Mouse (Mus musculus): Measurements from ENCODE around the gene Tnc. TPM values are rescaled to one million over a fixed set of nuclear protein-coding genes. Genes with fewer than 3 reads are reported as not detected.

The Tnc gene
- polyA plus RNA-seq, 1 experiment, result not detected

DNA sequence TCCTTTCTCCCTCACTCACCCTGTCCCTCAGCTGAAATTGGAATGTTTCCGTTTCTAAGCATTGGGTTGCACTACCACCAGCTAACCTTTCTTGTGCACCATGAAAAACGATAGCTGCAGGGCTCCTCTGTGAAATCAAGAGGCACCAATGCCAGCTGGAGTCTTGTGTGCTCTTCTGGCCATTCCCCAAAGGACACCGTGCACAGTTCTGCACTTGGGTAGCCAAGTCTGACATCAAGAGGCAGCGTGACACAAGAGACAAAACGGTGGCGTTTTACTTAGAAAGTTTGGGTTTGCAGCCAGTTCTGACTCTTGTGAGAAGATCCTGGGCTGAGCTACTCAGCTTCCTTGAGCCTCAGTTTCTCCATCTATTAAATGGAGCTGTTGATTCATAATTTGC is 3.4 kb downstream of the Tnc start:
- no peak for TF ChIP-seq GATA1 (IDR thresholded peaks at IDR 0.05; ENCODE audit: low read length)

DNA sequence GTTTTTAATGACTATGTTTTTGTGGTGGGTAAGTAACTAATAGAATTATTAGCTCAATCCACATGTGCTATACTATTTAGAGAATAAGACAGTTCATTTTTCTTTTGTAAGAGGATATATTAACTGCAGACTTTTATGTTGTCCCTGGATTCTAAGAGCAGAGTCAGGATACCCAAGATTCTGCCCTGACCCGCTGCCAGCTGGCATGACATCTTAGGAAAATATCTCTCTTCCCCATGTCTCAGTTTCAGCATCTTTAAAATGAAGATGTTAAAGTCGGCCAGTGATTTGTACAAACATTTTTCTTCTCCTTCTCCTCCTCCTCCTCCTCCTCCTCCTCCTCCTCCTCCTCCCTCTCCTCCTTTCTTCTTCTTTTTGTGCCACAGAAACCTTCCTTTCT is 7.7 kb downstream of the Tnc start:
- TF ChIP-seq GATA1 (IDR thresholded peaks at IDR 0.05; ENCODE audit: low read length), result no peak

DNA sequence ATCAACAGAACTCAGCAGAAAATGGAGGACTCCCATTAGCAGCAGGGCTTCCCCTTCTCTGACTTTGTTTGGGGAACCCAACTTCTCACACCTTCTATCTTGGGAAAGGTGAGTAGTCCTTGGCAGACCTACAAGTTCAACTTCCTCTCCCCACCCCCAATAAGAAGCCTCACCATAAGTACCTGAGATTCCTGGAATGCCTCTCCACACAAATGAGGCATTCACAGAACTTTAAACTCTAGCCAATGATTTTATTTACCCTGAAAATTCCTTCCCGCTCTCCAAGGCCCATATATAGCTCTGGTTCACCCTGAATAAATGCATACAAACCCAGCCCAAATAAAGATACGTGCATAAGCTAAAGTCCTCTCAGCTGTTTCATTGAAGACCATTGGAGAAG is 9.3 kb downstream of the Tnc start:
- no peak for TF ChIP-seq GATA1 (IDR thresholded peaks at IDR 0.05; ENCODE audit: low read length)

DNA sequence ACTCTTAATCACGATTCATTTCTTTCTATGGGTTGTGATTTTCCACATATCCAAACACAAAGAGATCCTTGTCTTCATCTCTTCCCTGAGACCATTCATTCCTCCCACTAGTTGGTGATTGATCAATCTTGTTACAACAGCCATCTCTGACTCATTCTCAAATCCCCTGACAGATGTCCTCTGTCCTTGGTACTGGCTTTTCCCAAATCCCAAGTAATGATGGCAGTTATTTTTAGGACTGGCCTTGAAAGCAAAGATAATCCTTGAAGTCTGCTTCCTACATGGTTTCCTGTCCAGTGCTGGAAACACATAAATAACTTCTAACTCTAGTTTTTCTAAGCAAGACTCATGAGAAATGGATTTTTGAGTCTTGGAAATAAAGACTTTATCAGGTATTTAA is 12.1 kb downstream of the Tnc start:
- TF ChIP-seq GATA1 (IDR thresholded peaks at IDR 0.05; ENCODE audit: low read length), result no peak

DNA sequence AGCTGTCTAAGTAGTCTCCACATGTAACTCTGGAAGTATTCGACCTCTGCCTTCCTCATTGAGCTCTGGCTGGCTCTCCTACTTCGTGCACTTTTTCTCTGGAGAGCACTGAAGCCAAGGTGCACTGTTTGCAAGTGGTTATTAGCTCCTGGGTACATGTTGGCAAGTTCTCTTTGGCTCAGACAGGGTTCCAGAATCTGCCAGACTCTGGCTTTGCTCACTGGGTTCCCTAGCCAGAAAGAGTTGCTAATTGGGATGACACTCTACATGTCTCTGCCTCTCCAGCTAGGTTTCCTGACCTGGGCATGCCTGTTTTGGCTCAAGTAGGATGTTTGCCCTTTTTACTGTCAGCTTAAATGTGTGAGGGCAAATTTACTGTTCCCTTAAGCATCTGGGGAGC is 13.6 kb downstream of the Tnc start:
- no peak for TF ChIP-seq GATA1 (IDR thresholded peaks at IDR 0.05; ENCODE audit: low read length)

DNA sequence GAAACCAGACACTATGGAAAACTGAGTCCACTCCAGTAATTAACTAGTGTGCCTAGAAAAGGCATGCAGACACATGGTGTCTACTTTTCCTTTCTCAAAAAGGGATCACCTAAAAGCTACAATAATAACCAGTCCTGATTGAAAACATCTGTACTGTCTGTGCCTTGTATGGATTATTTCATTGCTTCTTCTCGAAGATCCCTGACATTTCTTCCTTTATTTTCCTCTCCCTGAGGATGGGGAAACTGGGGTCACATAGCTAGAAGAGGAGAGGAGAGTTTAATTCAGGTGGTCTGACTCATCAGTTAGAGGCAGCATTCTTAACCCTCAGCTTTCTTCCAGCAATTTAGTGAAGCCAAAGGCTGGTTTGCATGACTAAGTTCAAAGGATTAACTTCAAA is 17.3 kb downstream of the Tnc start:
- TF ChIP-seq GATA1 (IDR thresholded peaks at IDR 0.05; ENCODE audit: low read length), result no peak

DNA sequence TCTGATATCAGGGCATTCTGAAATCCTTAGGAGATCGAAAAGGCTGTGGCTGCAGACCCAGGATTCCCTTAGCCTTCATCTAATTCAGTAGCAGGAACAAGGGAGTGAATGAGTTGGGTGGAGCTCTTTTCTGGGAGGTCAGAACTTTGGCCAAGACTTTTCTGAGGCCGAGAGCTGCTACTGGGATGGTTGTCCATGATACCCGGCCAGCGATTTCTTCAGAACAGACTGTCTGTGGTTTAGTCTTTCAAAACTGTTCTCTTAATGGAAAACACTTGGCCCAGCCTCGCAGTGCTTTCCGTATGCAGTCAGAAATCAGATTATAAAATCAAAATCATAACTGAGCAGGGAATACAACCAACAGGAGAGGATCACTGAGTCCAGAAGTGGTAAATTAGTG is 21.2 kb downstream of the Tnc start:
- TF ChIP-seq GATA1 (IDR thresholded peaks at IDR 0.05; ENCODE audit: low read length), result no peak

DNA sequence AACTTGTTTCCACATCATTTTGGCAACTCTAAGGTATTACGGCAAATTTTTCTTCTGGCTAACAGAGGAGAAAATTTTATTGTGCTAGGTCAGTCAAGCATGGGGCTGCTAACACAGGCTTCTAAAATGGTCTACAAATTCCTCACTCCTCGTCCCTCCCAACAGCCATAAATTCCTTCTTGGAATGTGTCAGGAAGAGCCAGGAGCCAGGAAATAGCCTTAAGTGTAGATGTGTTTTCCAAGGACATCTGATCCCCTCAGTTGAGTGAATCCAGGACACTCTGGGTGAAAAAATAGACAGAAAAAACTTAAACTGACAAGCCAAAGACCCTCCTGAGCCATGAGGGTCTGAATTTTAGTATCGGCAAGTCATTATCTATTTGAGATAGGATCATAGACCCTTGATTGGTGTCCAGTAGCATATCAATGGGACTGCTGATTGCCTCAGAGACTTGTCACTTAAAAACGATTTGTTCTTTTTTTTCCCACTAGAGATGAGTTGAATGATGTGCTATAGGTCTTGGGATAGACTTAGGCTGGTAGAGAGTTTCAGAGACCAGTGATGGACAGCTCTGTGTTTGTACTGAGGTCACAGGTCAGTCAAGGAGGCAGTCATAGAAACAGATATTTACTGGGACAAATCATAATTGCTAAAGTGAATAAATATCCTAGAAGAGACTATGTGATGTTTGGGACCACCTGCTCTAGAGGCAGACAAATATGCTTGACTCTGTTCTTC is 22.6 kb downstream of the Tnc start:
- no peak for TF ChIP-seq GATA1 (IDR thresholded peaks at IDR 0.05; ENCODE audit: low read length)

DNA sequence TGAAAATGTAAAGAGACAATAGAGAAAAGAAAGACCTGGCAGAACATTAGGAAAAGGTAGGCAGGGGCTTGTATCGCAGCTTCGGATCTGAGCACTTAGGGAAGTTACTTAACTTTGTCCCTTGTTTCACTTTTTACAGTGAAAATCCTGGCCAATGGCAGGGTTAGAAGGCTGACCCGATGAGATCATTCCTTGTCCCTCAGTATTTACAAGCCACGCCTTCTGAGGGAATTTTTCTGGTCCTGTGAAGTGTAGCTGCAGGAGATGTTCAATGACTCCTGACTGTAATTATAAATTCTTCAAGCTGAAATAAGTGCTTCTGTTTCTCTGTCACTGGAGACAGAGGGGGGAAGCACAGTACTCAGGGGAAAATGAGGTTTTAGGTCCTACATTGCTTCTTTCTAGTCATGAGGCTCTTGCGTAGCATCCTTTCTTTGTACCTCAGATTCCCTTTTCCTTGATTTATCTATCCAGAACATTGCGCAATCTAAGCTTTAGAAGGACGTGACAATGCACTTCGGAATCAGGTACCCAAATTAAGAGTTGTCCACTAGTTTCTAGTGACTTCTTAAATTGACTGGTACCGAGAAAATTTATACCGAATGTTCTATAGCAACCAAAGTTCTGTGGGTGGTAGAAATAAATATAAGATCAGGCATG is 25.8 kb downstream of the Tnc start:
- TF ChIP-seq GATA1 (IDR thresholded peaks at IDR 0.05; ENCODE audit: low read length), result no peak

DNA sequence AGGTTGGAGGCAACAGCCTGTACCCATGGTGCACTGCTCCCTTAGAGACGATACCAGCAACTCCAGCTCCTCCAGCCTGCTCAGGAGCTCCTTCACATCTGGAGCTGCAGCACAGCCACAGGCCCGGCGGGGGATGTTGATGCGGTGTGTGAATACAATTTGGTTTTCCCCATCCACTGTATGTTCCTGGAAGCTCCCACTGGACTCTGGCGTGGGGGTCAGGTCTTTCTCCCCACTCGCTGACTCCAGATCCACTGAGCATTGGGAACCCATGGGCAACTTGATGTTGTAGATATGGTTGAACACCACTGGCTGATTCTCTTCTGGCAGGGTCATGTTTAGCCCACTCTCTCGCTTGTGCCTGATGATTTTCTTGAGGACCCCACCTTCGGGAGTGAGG is 26.7 kb downstream of the Tnc start:
- TF ChIP-seq GATA1 (IDR thresholded peaks at IDR 0.05; ENCODE audit: low read length), result no peak

DNA sequence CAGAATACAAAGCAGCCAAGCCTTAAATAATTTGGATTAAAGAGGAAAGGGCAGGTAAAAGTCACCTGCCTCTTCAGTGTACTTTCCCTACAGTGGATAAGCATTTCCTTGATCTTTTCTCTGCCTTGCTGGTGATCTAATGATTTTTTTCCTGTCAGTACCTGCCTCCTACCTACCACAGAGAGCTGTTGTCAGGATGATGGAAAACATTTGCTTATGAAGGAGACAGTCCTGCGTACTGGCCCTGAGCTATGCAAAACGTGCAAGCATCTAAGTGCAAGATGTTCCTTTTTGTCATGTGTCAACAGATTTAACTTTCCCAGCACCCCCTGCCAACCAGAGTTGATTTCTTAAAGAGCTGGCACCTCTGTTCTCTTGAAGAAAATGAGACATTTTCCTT is 35.5 kb downstream of the Tnc start:
- TF ChIP-seq GATA1 (IDR thresholded peaks at IDR 0.05; ENCODE audit: low read length), result no peak

DNA sequence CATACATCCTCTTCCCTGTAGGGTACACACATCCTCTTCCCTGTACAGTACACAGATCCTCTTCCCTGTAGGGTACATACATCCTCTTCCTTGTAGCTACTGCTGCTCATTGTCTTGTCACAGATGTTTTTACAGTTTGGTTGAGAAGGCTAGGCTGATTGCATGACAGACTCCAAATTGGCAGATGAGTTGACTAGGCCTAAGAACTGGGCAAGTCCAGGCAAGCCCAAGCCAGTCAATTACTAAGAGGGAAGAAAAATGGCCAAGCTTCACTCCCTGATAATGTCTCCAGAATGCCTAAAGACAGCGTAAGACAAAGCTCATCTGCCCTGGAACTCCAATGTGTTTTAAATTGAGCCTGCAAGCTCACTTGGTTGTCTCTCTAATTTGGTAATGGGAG is 36.9 kb downstream of the Tnc start:
- TF ChIP-seq GATA1 (IDR thresholded peaks at IDR 0.05; ENCODE audit: low read length), result no peak

DNA sequence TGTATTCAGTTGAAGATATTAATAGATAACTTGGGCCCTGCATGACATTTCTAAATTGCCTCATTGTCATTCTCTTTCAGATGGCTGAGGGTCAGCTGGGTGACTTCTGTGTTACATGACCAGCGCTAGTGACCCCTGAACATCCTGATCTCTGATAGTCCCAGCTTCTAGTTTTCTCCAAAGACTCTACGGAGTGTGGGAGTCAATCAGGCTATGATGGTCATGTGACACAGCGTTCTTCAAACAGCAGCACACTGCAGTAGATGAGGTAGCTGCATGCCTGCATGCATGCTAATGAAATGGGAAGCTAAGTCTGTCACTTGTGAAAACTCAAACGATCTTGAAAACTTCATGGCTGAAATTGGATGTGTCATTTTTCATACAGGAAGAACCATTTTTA is 41.6 kb downstream of the Tnc start:
- no peak for TF ChIP-seq GATA1 (IDR thresholded peaks at IDR 0.05; ENCODE audit: low read length)

DNA sequence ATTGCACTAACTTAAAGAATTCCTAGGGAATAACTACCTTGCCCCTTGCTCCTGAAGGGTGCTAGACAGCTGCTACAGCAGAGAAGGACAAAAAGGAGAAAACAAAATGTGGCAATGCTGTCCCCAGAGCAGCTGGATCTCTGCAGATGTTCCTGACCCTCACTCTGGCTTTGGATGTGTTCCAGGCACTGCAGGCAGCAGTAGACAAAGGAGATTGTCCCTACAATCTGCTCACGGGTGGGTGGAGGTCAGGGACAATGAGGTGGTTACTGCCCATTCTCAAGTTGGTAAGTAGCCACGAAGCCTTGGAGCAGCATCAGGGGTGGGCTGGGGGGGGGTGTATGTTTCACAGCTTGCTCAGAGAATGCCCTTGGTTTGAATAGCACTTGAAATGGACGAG is 43.1 kb downstream of the Tnc start:
- TF ChIP-seq GATA1 (IDR thresholded peaks at IDR 0.05; ENCODE audit: low read length), result no peak

DNA sequence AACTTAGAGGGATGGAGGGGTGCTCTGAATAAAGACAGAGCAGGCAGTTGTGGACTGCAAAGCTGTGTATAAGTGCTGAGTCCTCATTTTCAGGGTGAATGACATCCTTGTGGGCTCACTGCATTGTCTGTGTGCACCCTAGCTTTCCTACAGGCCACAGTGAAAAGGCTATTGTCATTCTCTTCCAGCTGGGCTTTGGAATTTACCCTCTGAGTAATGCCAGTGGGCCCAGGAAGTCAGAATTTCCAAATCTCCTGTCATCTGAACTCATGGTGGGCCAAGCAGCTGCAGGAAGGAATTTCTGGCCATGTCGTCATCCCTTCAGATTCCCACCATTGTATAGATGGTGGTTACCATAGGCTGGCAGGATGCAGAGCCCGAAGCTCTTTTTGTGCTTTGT is 44.6 kb downstream of the Tnc start:
- no peak for TF ChIP-seq GATA1 (IDR thresholded peaks at IDR 0.05; ENCODE audit: low read length)

DNA sequence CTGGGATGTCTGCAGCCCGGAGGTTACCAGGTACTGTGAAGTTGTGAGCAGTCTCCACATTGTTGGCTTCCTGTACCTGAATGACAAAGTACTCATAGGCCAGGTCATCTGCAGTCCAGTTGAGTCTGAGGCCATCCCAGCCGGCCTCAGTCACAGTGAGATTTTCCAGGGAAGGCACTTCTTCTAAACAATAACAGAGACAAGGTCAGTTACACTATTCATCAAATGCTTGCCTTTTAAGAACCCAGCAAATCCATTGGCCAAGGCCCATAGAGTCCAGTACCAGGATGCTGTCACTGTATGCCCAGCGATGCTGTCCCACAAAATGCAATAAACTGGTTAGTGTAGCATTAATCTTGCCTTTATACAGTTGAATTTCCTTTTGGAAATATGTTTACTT is 46.0 kb downstream of the Tnc start:
- no peak for TF ChIP-seq GATA1 (IDR thresholded peaks at IDR 0.05; ENCODE audit: low read length)

DNA sequence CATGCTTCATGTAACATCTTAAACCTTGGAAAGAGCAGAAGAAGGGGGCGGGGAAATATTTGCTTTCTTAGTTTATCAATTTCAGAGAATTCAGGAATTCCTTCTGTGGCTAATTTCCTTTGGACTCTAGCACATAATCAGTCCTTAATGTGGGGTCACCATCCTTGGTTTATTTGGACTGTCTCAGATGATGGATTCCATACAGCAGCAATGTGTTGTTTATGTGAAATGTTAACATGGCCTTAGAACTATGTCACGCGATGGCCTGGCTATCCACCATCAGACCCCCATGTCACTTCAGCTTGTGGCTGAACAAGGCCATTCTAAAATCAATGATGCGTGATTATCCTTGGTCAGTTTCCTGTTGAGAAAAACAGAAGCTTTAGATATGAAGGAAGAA is 46.5 kb downstream of the Tnc start:
- no peak for TF ChIP-seq GATA1 (IDR thresholded peaks at IDR 0.05; ENCODE audit: low read length)

Measured in G1E-ER4 (cell line).